Mouse (Mus musculus): ENCODE measurements around the gene Abl2.

The Abl2 gene

DNA sequence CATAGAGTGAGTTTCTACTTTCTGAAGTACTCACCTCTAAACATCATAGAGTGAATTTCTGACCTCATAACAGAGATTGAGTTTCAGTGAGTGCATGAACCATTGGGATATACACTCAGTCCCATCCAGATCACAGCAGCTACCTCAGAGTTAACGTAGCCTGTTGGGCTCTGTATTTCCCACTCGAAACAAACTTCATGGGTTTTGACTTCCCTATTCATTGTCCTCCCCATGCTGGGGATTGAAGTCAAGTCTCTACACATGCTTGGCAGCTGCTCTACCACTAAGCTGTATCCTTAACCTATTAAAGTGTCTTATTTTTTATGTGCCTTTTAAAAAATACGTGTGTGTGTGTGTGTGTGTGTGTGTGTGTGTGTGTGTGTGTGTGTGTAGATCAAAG, 26.9 kb downstream of the Abl2 start:
- no peak for DNase-seq (ENCODE audit: low spot score)

DNA sequence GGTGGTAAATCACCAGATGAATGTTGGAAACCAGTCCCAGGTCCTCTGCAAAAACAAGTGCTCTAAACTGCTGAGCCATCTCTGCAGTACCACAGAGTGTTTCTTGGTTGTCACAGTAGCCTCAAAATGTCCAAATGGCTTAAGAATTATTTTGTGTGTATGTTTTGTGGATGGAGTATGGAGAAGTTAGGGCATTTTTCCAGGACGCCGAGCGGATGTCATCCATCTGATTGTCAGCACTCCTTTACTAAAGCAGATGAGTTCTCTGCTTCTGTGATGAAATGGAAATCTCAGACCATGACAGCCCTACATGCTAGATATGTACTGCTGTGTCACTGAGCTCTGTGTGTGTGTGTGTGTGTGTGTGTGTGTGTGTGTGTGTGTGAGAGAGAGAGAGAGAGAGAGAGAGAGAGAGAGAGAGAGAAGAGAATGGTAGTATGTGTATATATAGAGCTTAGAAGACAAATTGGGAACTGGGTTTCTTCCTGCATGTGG, 31.3 kb downstream of the Abl2 start:
- DNase-seq (ENCODE audit: low spot score): no peak

DNA sequence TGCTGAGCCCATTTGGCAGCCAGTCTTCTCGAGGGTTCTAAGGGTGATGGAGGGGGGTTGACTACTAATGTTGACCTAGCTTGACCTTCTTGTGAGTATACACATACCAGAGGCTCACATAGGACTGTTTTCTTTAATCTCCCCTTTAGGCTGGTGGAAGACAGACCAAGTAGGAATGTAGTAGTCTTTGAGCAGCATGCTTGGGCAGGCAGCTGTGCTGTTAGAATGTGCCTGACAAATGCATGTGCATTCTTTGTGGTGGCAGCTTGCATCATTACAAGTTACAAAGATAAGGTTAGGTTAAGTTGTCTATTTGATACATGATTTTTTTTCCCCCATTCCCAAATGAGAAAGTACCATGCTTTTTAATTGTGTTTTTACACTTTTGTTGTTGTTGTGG, 31.8 kb downstream of the Abl2 start:
- no peak for DNase-seq (ENCODE audit: low spot score)

DNA sequence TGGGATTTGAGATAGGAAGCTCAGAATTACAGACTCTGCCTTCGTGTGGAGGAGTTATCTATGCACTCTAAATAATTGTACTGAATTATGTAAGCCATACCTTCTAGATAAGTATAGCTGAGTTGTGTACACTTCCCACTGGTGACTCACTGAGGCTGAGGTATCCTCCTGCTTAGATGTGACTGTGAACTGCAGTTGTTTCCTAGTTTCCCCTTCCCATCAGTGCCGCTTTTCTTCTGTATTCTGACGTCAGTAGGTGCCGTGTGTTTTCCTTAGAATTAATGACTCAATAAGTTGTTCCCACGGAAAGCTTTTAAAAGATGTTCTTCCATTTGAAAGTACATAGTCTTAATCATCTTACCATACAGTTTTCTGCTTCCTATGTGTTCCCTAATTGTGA, 34.7 kb downstream of the Abl2 start:
- no peak for DNase-seq (ENCODE audit: low spot score)

DNA sequence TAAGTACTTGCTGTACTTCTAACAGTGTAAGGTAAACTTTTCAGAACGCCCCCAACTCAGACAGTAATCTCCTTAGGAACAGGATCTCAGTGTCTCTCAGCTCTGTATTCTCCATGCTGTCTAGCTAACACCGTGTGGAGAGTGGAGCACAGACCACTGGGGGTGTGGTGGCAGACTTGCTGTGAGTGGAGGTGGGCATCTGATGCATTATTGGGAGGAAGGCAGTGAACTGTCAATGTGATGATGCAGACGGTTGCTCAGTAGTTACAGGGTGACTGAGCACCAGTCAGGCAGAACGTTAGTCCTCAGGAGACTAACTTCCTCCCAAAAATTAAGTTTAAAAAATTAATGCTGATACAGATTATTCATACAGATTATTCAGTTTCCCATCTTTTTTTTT, 38.5 kb downstream of the Abl2 start:
- no peak for DNase-seq (ENCODE audit: low spot score)

DNA sequence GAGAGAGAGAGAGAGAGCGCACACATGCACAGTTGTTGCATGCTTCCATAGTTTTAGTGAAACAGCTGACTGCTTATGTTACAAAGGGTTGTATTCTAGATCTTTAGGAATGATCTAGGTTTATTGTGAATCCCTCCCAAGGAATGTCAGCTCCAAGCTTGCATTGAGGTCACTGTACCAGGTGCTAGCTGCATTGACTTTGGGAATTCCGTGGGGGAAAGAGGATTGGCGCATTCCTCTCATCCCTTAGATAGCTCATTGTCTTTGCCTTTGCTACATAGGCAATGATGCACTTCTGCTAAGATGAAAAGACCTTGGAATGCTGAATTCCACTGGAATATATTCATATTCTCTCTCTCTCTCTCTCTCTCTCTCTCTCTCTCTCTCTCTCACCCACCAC, 44.0 kb downstream of the Abl2 start:
- DNase-seq (ENCODE audit: low spot score): no peak

DNA sequence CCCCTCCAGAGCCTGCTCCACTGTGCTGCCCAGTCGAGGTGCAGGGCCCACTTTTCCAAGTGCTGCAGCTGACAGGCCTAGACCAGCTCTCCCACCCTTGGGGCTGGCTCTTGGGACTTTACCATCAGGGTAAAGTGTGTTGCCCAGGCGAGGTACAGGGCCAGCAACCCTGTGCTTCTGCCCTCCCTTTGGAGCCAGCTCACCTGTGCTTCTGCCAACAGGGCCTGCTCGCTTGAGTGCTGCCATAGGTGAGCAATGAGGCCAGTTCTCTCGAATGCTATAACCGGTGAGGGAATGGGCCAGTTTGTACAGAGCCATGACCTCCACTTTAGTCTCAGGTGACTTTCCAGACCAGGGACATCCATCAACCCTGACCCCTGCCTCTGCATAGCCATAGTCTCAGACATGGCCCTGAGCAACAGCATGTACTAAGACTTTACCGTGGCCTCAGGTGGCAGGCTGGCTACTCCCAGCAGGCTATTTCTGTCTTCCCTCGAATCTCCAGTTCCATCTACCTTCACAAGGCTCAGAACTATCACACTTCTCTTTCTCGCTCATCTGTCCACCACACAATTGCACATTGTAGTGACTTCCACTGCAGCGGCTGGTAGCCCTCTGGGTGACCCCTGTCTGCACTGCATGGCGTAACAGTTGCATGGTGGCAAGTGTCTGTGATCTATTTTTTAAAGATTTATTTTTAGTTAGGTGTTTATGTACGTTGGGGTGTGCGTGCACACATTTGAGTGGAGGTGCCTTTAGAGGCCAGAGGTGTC, 46.7 kb downstream of the Abl2 start:
- no peak for DNase-seq (ENCODE audit: low spot score)

DNA sequence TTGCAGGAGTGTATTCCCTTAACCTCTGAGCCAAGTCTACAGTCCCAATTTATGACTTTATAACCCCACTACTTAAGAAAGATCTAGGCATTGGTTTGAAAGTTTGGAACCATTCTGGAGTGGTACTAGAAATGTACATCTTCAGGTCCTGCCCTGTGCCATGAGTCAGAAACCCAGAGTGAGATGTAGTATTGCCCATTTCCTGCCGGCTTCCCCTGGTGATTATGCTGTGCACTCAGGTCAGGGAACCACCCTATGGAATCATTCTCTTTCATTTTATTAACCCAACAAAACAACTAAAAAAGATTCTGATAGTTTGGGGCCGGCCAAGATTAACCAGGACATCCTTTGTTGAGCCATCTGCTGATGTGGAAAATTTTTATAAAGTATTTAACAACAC, 47.4 kb downstream of the Abl2 start:
- no peak for DNase-seq (ENCODE audit: low spot score)

DNA sequence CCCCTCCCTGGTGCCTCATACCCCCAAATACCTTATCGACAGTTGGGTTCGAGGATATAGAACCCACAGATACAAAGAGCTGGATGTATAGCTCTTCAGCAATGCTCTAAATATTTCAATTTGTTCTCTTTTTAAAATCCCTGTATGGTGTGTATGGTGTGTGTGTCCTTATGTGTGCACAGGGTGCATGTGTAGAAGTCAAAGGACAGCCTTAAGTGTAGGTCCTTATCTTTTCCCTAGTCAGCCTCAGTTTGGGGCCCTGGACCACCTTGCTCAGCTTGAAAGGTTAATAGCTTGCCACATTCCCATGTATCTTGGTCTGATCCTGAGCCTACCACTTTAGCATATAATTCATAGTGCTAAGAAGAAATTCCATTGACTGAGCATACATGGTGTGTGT, 49.9 kb downstream of the Abl2 start:
- DNase-seq (ENCODE audit: low spot score): no peak

DNA sequence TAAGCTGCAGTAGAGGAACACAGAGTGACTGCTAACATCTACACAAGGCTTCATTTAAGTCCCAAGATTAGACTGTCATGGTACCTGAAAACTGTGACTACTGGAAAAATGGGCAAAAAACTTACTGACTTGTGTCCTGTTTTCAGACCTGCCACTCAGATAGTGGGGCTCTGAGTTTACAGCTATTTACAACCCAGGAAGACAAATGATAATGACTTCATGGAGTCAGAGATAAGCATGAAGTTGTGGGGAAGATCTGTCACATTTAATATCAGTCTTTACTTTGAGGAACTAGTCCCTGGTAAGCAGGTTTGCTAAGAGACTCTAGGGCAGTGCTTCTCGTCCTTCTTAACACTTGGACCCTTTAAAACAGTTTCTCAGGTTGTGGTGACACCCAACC, 51.7 kb downstream of the Abl2 start:
- DNase-seq (ENCODE audit: low spot score): no peak

DNA sequence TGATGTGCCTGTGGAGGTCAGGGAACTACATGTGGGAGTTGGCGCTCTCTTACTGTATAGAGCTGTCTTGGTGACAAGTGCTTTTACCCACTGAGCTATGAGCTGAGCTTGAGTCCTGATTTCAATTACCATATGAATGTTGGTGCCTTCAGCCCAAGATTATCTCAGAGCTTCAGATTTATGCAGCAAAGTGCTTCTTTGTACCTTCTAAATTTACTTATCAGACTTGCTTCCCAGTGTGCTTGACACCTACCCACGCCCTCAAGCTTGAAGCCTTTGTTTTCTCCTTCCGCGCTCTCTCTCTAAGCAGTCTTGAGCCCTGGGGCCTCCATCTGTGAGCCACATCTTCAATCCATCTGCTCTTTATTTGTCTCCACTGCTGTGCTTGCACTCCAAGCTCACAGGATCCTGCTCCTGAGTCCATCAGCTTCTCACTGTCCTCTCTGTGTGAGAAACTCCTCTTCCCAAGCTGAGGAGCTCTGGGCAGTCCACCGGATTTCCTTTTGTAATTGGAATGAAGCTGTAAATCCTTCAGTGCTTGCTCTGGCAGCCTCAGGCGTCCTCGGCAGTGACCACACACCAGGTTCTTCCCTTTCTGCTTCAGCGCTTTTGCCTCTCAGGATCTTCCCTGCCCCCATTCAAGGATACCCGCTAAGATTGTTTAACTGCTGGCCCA, 55.4 kb downstream of the Abl2 start:
- peak; percentile 10 for DNase-seq (ENCODE audit: low spot score)

DNA sequence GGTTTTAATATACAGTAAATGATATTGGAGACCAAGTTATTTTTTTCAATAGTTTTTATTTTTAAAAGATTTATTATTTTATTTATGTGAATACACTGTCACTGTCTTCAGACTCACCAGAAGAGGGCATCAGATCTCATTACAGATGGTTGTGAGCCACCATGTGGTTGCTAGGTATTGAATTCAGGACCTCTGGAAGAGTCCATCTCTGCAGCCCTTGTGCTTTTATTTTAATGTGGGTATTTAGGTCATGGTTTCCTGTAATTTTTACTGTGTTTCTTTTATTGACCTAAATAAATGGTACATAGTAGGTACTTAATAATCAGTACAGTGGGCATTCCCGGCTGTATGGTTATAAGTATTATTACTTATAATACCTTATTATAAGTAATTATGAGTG, 56.1 kb downstream of the Abl2 start:
- peak; percentile 18 for DNase-seq (ENCODE audit: low spot score)

DNA sequence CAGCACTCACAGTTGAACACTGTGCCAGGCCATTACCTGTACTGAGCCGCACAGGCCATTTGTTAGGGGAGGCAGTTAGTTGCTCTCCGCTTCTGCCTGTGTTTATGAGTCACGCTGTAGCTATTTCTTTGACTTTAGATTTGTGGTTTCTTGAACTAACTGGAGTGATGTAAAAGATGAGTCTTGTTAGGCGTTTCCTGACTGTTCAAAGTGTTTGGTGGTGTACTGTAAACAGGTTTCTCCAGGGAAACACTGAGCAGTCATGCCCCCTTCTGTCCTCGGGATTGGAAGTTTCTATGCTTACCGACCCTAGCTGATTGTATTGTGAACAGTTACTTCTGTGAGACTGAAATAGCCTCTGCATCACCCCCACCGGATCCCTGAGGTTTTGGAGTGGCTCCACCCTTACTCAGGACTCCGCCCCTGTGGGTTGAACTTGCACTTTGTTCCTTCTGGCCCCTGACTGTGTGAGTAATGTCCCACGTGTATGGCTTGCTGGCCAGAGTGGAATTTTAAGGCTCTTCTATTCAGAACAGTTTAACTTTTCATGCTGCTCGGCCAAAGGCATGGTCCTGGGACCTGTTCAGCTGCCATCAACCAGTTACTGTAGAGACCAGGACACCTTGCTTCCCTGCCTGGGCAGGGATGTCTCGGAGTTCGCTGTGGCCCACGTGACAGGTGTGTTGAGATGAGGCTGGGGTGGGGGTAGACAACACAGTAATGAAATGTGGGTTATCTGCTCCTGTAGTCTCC, 57.0 kb downstream of the Abl2 start:
- DNase-seq (ENCODE audit: low spot score): peak; percentile 89

DNA sequence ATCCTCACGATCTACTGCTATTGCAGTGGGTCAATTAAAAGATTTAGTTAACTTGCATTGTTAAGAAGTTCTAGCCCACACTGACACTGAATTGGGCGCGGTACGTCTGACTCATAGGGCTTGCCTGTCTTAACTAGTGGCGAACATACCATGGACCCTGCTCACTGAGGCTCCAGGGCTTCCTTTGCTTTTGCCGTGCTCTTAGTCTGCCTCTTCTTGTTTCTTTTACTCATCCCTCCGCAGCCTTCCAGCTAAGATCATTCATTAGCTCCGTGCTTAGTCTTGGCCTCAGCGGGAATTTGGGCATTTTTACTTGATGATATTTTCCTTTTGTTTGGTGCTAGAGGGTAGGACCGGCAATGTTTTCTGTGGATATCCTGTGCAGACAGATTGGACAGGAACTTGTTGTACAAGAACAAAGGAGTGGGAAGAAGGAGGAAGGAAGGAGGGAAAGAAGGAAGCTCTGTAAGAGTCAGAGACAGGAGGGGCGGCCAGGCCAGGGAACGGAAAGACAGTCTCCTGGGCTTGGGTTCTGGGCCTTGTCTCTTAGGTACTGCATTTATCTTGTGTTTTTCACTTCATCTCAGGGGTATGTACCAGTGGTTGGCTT, 58.5 kb downstream of the Abl2 start:
- DNase-seq (ENCODE audit: low spot score): peak; percentile 25

DNA sequence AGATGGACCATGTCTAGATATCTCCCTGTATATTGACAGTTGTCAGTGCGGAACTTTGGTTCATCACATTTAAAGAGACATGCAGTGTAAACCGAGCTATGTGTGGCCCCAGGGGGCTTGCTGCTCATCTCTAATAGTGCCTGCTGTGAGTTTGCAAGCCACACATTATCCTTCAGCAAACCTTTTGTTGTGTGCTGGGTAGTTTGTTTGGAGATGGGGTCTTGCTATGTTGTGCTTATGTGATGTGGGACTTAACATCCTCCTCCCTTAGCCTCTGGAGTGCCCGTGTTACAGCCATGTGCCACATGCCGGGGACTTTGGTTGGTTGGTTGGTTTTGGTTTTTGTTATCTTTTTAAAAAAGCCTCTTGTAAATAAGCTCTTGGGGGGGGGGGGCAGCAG, 59.2 kb downstream of the Abl2 start:
- no peak for DNase-seq (ENCODE audit: low spot score)

DNA sequence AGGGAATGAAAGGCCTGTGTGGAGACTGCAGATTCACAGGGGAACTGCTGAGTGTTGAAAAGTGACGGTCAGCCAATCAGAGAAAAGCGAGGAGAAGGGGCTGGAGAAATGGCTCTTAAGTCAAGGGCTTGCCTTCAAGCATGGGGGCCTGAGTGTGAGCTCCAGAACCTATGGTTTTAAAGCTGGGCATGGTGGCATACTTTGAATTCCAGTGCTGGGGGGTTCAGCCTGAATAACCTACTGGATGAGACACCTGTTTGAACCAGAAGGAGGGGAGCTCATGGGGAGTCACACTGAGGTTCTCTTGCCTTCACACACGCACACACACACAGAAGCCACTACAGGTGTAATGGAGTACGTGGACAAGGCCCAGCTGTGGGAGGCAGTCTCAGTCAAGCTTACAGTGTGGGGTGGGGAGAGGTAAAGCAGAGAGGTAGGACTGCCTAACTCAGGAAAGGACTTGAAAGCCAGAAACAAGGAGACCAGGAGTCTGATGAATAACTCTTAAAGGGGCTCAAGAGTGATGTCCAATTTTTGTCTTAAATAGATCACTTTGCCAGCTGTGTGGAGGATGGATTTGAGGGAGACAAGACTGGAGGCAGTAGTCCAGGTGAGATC, 61.8 kb downstream of the Abl2 start:
- no peak for DNase-seq (ENCODE audit: low spot score)

DNA sequence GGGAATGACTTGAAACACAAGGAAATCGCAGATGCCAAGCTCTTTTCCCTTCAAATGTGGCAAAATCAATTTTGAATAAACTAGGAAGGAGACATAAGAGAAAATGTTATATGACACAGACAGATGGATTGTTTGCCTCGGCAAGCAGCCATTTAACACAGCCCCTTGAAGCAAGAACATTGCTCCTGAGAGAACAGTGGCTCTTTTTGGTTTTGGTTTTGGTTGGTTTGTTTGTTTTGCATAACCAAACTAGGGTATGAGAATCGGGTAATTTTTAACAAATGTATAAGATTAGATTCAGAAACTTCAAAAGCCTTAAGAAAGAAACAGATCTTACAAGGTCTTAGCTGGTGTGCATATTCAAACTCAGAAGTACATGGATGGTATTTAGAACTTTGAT, 62.4 kb downstream of the Abl2 start:
- DNase-seq (ENCODE audit: low spot score): no peak

DNA sequence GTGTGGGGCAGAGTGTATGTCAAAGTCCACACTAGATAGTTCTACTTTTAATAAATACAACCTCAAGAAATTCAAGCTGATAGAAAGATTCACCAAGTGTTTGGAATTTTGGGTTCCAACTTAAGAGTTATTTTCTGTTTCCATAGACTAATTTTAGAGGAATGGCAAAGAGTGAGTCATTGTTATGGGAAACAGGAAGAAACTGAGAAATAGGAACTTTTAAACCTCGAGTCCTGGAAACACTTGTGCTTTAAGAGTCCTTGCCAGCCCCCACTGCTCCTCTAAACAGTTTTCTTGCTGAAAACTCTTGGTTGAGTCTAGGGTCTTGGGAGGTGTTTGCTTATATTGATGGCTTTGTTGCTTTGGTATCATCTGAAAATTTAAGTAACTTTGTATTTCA, 65.6 kb downstream of the Abl2 start:
- no peak for DNase-seq (ENCODE audit: low spot score)

DNA sequence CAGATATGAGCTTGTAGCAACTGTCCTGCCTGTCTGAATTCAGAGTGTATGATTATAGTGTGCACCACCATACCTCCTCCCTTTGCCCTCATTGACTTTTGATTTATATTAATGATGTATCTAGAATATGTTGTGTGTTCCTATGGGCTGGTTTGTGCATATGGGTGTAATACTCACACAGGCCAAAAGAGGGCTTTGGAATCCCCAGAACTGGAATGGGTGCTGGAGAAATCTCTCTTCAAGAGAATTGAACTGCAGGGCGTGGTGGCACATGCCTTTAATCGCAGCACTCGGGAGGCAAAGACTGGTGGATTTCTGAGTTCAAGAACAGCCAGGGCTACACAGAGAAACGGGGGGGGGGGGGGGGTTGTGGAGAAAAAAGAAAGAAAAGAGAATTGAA, 68.1 kb downstream of the Abl2 start:
- no peak for DNase-seq (ENCODE audit: low spot score)

DNA sequence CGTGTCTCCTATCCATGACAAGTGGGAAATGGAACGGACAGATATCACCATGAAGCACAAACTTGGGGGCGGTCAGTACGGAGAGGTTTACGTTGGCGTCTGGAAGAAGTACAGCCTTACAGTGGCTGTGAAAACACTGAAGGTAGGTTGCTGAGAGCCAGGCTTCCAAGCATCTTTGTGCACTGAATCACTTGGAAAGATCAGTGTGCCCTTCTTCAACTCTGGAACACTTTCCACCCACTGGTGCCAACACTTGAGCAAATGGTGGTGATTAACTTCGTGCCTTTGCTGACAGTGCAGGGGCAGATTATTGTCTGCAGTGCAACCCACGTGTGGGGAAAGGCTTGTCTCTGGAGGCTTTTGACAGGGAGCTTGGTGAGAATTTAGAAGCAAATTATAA, 71.4 kb downstream of the Abl2 start:
- DNase-seq (ENCODE audit: low spot score): no peak

DNA sequence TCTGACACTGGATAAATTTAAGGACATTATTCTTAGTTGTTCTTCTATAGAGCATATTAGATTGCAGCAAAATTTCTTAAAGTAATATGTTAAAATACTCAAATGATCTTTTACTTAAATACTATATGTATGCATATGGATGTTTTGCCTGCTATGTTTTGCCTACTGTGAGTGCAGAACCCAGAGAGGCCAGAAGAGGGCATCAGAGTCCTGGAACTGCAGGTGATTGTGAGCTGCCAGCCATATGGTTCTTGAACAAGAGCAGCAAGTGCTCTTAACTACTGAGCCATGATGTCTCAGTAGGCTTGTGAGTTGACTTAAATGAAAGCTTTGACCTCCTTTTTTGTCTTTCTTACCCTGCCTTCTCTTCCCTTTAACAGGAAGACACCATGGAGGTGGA, 72.4 kb downstream of the Abl2 start:
- no peak for DNase-seq (ENCODE audit: low spot score)

DNA sequence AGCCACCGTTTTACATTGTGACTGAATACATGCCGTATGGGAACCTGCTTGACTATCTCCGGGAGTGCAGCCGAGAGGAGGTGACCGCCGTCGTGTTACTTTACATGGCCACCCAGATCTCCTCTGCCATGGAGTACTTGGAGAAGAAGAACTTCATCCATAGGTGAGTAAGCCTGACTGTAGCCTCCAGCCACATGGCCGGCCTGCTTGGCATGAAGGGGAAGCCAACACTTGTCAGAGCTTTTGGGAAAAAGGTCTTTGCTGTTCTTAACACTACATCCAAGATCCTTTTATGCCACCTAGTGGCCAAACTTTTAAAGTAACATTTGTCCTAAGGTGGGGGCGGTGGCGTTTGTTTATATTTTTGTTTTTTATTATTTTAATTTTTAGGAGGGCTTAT, 74.5 kb downstream of the Abl2 start:
- DNase-seq (ENCODE audit: low spot score): peak; percentile 61

Measured in lung, postnatal 25 days (tissue).